Mouse (Mus musculus): ENCODE data around the gene Rnd1. TPM values are rescaled to one million over a fixed set of nuclear protein-coding genes. Genes with fewer than 3 reads are reported as not detected.
A peak's percentile ranks its signal among the peaks of the same experiment; 100 is the strongest.

Gene Rnd1
- polyA plus RNA-seq, 1 experiment from 2014 or later, result 5.2 TPM

GRCm38 (mm10) chr15:98685926-98686325 is 8.7 kb upstream of the Rnd1 start:
- Histone ChIP-seq H3K9ac (ENCODE audit: low read length) (no peak overlapping the region), H3K4me2 (ENCODE audit: low read depth) (no peak overlapping the region), H3K9me3 (ENCODE audit: control insufficient read depth, low read length) (no peaks in the 10 kb centered on the region), H3K27ac (ENCODE audit: low read depth, low read length) (no peak overlapping the region), H3K27me3 (ENCODE audit: control insufficient read depth, insufficient read depth, low read length) (no peaks in the 10 kb centered on the region), H3K4me3 (ENCODE audit: low read depth, low read length) (no peak overlapping the region), H3K4me1 (ENCODE audit: control insufficient read depth, insufficient read depth, low read length) (peaks cover 2% of the 10 kb centered on the region), H3K36me3 (ENCODE audit: control insufficient read depth, insufficient read depth, low read length) (no peaks in the 10 kb centered on the region)
- 70% methylated on average over 3 of the region's 3 CpGs for WGBS
- DNase-seq (ENCODE audit: low spot score) (no peak), ATAC-seq (ENCODE audit: insufficient read depth, low FRiP score, low TSS enrichment) (no peak)

GRCm38 (mm10) chr15:98683746-98684145 is 6.5 kb upstream of the Rnd1 start:
- Histone ChIP-seq H3K36me3 (ENCODE audit: control insufficient read depth, insufficient read depth, low read length) (no peaks in the 10 kb centered on the region), H3K9ac (ENCODE audit: low read length) (no peak overlapping the region), H3K4me1 (ENCODE audit: control insufficient read depth, insufficient read depth, low read length) (no peaks in the 10 kb centered on the region), H3K4me2 (ENCODE audit: low read depth) (no peak overlapping the region), H3K4me3 (ENCODE audit: low read depth, low read length) (no peak overlapping the region), H3K27me3 (ENCODE audit: control insufficient read depth, insufficient read depth, low read length) (no peaks in the 10 kb centered on the region), H3K27ac (ENCODE audit: low read depth, low read length) (no peak overlapping the region), H3K9me3 (ENCODE audit: control insufficient read depth, low read length) (no peaks in the 10 kb centered on the region)
- DNase-seq (ENCODE audit: low spot score) (no peak), ATAC-seq (ENCODE audit: insufficient read depth, low FRiP score, low TSS enrichment) (no peak)
- 100% methylated on average over 1 of the region's 1 CpGs for WGBS

GRCm38 (mm10) chr15:98683177-98683576 is 5.9 kb upstream of the Rnd1 start:
- H3K9ac ChIP-seq (ENCODE audit: low read length), result no peak overlapping the region
- H3K9me3 ChIP-seq (ENCODE audit: control insufficient read depth, low read length), result no peaks in the 10 kb centered on the region
- H3K36me3 ChIP-seq (ENCODE audit: control insufficient read depth, insufficient read depth, low read length), result no peaks in the 10 kb centered on the region
- no peak overlapping the region for H3K27ac ChIP-seq (ENCODE audit: low read depth, low read length)
- ATAC-seq (ENCODE audit: insufficient read depth, low FRiP score, low TSS enrichment) (no peak), DNase-seq (ENCODE audit: low spot score) (no peak)
- H3K4me3 ChIP-seq (ENCODE audit: low read depth, low read length), result no peak overlapping the region
- no peaks in the 10 kb centered on the region for H3K4me1 ChIP-seq (ENCODE audit: control insufficient read depth, insufficient read depth, low read length)
- WGBS, result 77% methylated on average over 10 of the region's 10 CpGs
- H3K27me3 ChIP-seq (ENCODE audit: control insufficient read depth, insufficient read depth, low read length), result no peaks in the 10 kb centered on the region
- H3K4me2 ChIP-seq (ENCODE audit: low read depth), result no peak overlapping the region

GRCm38 (mm10) chr15:98681633-98682032 is 4.4 kb upstream of the Rnd1 start:
- H3K36me3 ChIP-seq (ENCODE audit: control insufficient read depth, insufficient read depth, low read length), result no peaks in the 10 kb centered on the region
- H3K4me1 ChIP-seq (ENCODE audit: control insufficient read depth, insufficient read depth, low read length), result peaks cover 7% of the 10 kb centered on the region
- no peak overlapping the region for H3K4me3 ChIP-seq (ENCODE audit: low read depth, low read length)
- no peak overlapping the region for H3K4me2 ChIP-seq (ENCODE audit: low read depth)
- 87% methylated on average over 7 of the region's 7 CpGs for WGBS
- H3K9me3 ChIP-seq (ENCODE audit: control insufficient read depth, low read length), result no peaks in the 10 kb centered on the region
- no peak overlapping the region for H3K27ac ChIP-seq (ENCODE audit: low read depth, low read length)
- DNase-seq (ENCODE audit: low spot score) (no peak), ATAC-seq (ENCODE audit: insufficient read depth, low FRiP score, low TSS enrichment) (no peak)
- peaks cover 4% of the 10 kb centered on the region; the same call in 1 of the 2 replicates for H3K27me3 ChIP-seq (ENCODE audit: control insufficient read depth, insufficient read depth, low read length)
- H3K9ac ChIP-seq (ENCODE audit: low read length), result no peak overlapping the region

GRCm38 (mm10) chr15:98680660-98681059 is 3.4 kb upstream of the Rnd1 start:
- H3K4me1 ChIP-seq (ENCODE audit: control insufficient read depth, insufficient read depth, low read length), result peaks cover 13% of the 10 kb centered on the region
- no peak for DNase-seq (ENCODE audit: low spot score)
- no peak overlapping the region for H3K27ac ChIP-seq (ENCODE audit: low read depth, low read length)
- H3K36me3 ChIP-seq (ENCODE audit: control insufficient read depth, insufficient read depth, low read length), result no peaks in the 10 kb centered on the region
- H3K9me3 ChIP-seq (ENCODE audit: control insufficient read depth, low read length), result no peaks in the 10 kb centered on the region
- no peak for ATAC-seq (ENCODE audit: insufficient read depth, low FRiP score, low TSS enrichment)
- peaks cover 10% of the 10 kb centered on the region; the same call in 1 of the 2 replicates for H3K27me3 ChIP-seq (ENCODE audit: control insufficient read depth, insufficient read depth, low read length)
- no peak overlapping the region for H3K9ac ChIP-seq (ENCODE audit: low read length)
- 89% methylated on average over 8 of the region's 8 CpGs for WGBS
- no peak overlapping the region for H3K4me3 ChIP-seq (ENCODE audit: low read depth, low read length)
- no peak overlapping the region for H3K4me2 ChIP-seq (ENCODE audit: low read depth)

GRCm38 (mm10) chr15:98677977-98678376 is 716 bp upstream of the Rnd1 start:
- Histone ChIP-seq H3K27ac (ENCODE audit: low read depth, low read length) (no peak overlapping the region), H3K36me3 (ENCODE audit: control insufficient read depth, insufficient read depth, low read length) (no peaks in the 10 kb centered on the region), H3K27me3 (ENCODE audit: control insufficient read depth, insufficient read depth, low read length) (peaks cover 13% of the 10 kb centered on the region; the same call in 1 of the 2 replicates), H3K4me2 (ENCODE audit: low read depth) (no peak overlapping the region; the same call in 1 of the 2 replicates), H3K9ac (ENCODE audit: low read length) (no peak overlapping the region), H3K9me3 (ENCODE audit: control insufficient read depth, low read length) (no peaks in the 10 kb centered on the region), H3K4me3 (ENCODE audit: low read depth, low read length) (no peak overlapping the region), H3K4me1 (ENCODE audit: control insufficient read depth, insufficient read depth, low read length) (peaks cover 32% of the 10 kb centered on the region)
- DNase-seq (ENCODE audit: low spot score) (no peak), ATAC-seq (ENCODE audit: insufficient read depth, low FRiP score, low TSS enrichment) (no peak)
- WGBS, result 78% methylated on average over 7 of the region's 7 CpGs

- WGBS, result 0% methylated on average over 9 of the region's 9 CpGs
- H3K27me3 ChIP-seq (ENCODE audit: control insufficient read depth, insufficient read depth, low read length), result peaks cover 13% of the 10 kb centered on the region; the same call in 1 of the 2 replicates
- H3K27ac ChIP-seq (ENCODE audit: low read depth, low read length), result no peak overlapping the region
- peak overlapping the region; percentile 48 for H3K4me3 ChIP-seq (ENCODE audit: low read depth, low read length)
- peaks cover 32% of the 10 kb centered on the region for H3K4me1 ChIP-seq (ENCODE audit: control insufficient read depth, insufficient read depth, low read length)
- ATAC-seq (ENCODE audit: insufficient read depth, low FRiP score, low TSS enrichment) (no peak), DNase-seq (ENCODE audit: low spot score) (peak; percentile 17)
- no peaks in the 10 kb centered on the region for H3K36me3 ChIP-seq (ENCODE audit: control insufficient read depth, insufficient read depth, low read length)
- H3K4me2 ChIP-seq (ENCODE audit: low read depth), result peak overlapping the region; percentile 87
- peak overlapping the region; percentile 61 for H3K9ac ChIP-seq (ENCODE audit: low read length)
- H3K9me3 ChIP-seq (ENCODE audit: control insufficient read depth, low read length), result no peaks in the 10 kb centered on the region
Measured at GRCm38 (mm10) chr15:98676471-98676870, 790 bp downstream of the Rnd1 start.

GRCm38 (mm10) chr15:98675634-98676250 is 1.5 kb downstream of the Rnd1 start:
- ATAC-seq (ENCODE audit: insufficient read depth, low FRiP score, low TSS enrichment) (no peak), DNase-seq (ENCODE audit: low spot score) (peak; percentile 25)
- whole genome bisulfite sequencing, result 5% methylated on average over 14 of the region's 14 CpGs
- H3K9me3 ChIP-seq (ENCODE audit: control insufficient read depth, low read length), result no peaks in the 10 kb centered on the region
- H3K27ac ChIP-seq (ENCODE audit: low read depth, low read length), result no peak overlapping the region
- peak overlapping the region; percentile 61 for H3K9ac ChIP-seq (ENCODE audit: low read length)
- peak overlapping the region; percentile 48 for H3K4me3 ChIP-seq (ENCODE audit: low read depth, low read length)
- peak overlapping the region; percentile 87 for H3K4me2 ChIP-seq (ENCODE audit: low read depth)
- no peaks in the 10 kb centered on the region for H3K36me3 ChIP-seq (ENCODE audit: control insufficient read depth, insufficient read depth, low read length)
- peaks cover 13% of the 10 kb centered on the region; the same call in 1 of the 2 replicates for H3K27me3 ChIP-seq (ENCODE audit: control insufficient read depth, insufficient read depth, low read length)
- peaks cover 32% of the 10 kb centered on the region for H3K4me1 ChIP-seq (ENCODE audit: control insufficient read depth, insufficient read depth, low read length)

- peaks cover 13% of the 10 kb centered on the region; the same call in 1 of the 2 replicates for H3K27me3 ChIP-seq (ENCODE audit: control insufficient read depth, insufficient read depth, low read length)
- H3K4me3 ChIP-seq (ENCODE audit: low read depth, low read length), result peak overlapping the region; percentile 48
- ATAC-seq (ENCODE audit: insufficient read depth, low FRiP score, low TSS enrichment) (peak; percentile 31), DNase-seq (ENCODE audit: low spot score) (peak; percentile 36)
- 15% methylated on average over 11 of the region's 11 CpGs for WGBS
- peak overlapping the region; percentile 87 for H3K4me2 ChIP-seq (ENCODE audit: low read depth)
- H3K36me3 ChIP-seq (ENCODE audit: control insufficient read depth, insufficient read depth, low read length), result no peaks in the 10 kb centered on the region
- H3K9ac ChIP-seq (ENCODE audit: low read length), result peak overlapping the region; percentile 61
- H3K9me3 ChIP-seq (ENCODE audit: control insufficient read depth, low read length), result no peaks in the 10 kb centered on the region
- H3K4me1 ChIP-seq (ENCODE audit: control insufficient read depth, insufficient read depth, low read length), result peaks cover 32% of the 10 kb centered on the region
- peak overlapping the region; percentile 49; the same call in 1 of the 2 replicates for H3K27ac ChIP-seq (ENCODE audit: low read depth, low read length)
Measured at GRCm38 (mm10) chr15:98674994-98675545, 2.2 kb downstream of the Rnd1 start.
